Mouse (Mus musculus): Measurements from ENCODE around the gene Inka1.
"Not testable (repeated sequence)": the region's sequence is repeated elsewhere in the genome, so short reads cannot be mapped to it uniquely, and the experiment has no call there.

The Inka1 gene

DNA sequence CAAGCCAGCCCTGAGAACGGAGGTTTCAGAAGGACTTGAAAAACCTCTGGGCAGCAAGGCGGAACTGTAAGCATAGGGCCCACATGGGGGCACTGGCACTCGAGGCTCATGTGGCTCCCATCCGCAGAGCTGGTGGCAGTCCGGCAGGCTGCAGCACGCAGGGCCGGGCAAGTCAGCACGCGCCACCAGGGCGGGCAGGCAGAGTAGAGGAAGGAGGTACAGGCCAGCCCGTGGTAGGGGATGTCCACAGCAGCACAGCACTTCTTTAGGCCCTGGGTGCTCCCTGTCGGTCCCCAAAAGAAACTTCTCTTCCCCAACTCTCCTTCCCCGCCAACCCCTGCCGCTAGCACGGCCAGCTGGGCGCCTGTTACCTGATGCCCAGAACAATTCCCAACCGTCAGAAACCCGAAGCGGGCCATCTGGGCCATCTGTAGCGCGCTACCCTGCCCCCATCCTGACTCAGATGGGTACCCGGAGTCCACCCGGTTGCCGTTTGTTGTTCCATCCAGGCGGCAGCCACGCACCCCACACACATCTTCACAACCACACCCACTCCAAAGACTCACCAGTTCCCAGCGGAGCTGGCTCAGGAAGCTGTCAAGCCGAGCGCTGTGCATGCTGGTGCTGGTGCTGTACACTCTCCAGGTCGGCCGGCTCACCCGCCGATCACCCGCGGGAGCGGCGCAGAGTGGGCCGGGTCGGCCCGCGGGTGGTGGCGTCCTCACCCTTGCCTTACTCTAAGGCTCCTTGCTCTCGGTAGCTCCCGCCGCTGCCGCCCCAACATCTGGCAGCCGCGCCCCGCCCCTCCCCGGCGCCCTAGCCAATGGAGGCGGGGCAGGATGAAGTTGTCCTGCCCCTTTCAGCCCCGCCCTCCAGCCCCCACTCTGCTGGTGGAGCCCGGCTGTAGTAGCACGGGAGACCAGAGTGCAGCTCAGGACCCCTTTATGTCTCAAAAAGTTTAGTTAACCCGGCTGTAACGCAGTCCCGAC is at the start of gene Inka1:
Gene Inka1, minus strand, starts transcription at position 749 of the 989 bp plus-strand sequence.
- peak; percentile 92 for DNase-seq (ENCODE audit: low spot score)

DNA sequence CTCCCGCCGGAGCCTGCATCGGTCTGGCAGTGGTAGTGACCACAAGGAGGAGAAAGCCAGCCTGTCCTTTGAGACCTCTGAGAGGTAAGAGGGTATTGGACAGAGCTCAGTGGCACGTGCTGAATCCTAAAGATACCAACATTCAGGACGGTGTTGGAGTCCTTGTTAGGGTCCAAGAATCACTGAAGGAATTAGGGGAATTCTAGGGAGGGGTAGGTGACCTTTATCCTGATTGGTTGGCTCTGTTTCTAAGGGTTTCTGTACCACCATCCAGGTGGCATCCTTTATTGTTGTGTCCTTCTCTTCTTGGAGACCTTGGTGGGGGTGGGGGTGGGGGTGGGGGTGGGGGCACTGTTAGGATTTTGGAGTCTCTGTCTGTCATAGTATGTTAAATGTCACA is 46.4 kb upstream of the Inka1 start:
- DNase-seq (ENCODE audit: low spot score): no peak

DNA sequence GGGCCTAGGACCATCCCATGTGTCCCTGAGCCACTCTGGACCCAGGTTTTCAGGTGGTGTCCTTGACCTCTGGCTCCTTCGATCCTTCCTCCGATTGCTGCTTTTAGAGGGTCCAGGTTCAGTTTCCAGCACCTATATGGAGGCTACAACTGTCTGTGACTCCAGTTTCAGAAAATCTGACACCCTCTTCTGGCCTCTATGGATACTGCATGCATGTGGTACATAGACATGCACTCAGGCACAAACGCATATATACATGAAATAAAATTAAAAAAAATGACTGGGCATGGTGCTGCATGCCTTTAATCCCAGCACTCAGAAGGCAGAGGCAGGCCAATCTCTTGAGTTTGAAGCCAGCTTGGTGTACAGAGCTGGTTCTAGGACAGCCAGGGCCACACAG is 42.2 kb upstream of the Inka1 start:
- no peak for DNase-seq (ENCODE audit: low spot score)

DNA sequence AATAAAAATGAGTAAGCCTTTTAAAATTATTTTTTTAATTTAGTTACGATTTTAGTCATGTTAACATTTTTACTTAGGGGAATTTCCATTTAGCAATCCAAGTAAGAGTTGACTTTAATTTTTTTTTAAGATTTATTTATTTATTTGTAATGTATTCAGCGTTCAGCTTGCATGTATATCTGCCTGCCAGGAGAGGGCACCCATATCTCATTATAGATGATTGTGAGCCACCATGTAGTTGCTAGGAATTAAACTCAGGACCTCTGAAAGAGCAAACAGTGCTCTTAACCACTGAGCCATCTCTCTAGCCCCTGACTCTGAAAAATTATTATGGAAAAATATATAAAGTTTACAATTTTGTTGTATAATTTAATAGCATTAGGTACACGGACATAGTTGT is 40.9 kb upstream of the Inka1 start:
- no peak for DNase-seq (ENCODE audit: low spot score)

DNA sequence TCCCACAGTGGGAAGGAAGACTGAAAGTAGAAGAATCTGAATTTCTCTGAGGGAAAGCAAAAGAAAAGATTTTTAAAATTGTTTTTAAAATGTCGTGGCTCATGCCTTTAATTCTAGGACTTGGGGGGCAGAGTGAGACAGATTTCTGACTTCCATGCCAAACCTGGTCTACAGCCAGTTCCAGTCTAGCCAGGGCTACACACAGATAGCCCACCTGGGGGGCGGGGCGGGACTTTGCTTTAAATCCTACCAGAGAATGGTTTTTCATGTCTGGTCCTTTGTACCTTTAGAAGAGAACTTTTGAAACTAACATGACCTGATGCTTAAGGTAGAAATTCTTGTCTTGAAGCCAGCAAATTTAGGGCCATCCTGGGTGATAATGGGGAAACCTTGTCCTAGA is 37.5 kb upstream of the Inka1 start:
- no peak for DNase-seq (ENCODE audit: low spot score)

DNA sequence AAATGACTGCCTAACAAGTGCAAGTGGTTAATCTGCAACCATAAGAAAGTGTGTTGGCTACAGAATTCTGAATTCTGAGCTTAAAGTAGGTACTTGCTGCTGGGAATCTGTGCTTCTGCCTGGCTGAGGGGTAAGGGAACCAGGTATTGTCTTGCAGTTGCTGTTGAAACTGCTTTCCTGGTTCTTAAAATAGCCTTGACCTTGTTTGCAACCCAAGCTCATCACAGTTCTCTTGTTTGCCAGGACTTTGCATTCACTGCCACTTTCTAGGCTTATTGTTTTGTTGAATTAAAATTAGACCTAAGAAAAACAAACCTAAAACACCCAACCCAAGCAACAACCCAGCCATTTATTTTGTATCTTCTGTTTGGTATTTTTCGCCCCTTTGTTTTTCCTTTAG is 35.1 kb upstream of the Inka1 start:
- no peak for DNase-seq (ENCODE audit: low spot score)

DNA sequence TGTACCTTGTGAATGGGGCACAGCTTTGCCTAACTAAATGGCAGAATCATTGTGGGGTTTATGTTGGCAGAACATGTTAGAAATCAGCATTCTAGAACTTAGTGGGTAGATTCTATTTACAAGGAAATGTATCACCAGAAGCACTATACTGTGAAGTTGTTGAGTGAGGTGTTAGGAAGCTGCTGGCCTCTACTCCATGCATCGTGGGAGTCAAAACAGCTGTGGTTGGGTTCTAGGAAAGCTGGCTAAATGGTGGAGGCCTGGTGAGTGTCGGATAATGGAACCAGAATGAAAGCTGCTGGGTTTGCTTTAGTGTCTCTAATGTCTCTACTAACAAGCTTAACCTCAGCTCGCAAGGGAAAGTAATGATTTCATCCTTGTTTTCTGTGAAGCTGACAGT is 31.4 kb upstream of the Inka1 start:
- no peak for DNase-seq (ENCODE audit: low spot score)

DNA sequence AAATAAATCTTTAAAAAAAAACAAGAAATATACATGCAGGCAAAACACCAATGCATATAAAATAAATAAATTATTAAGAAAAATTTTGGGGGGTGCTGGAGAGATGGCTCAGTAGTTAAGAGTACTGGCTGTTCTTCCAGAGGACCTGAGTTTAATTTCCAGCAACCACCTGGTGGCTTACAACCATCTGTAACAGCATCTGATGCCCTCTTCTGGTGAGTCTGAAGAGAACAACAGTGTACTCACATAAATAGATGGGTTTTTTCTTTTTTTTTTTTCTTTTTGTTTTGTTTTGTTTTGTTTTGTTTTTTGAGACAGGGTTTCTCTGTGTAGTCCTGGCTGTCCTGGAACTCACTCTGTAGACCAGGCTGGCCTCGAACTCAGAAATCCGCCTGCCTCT is 27.9 kb upstream of the Inka1 start:
- DNase-seq (ENCODE audit: low spot score): not testable (repeated sequence)

DNA sequence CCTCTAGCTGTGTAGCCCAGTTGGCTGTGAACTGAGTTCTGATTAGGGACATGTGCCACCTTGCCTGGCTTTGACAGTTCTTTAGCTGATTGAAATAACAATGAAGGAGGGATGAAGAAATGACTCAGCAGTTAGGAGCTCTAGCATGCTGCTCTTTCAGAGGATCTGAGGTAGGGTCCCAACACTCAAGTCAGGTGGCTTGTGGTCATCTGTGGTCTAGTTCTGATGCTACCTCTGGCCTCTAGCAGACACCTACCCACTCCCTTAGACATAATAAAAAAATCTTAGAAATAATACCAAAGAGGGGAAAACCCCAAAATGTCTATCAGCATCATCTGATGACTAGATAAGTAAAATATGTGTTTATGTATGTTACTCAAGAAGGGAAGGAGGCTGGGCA is 24.7 kb upstream of the Inka1 start:
- DNase-seq (ENCODE audit: low spot score): no peak

DNA sequence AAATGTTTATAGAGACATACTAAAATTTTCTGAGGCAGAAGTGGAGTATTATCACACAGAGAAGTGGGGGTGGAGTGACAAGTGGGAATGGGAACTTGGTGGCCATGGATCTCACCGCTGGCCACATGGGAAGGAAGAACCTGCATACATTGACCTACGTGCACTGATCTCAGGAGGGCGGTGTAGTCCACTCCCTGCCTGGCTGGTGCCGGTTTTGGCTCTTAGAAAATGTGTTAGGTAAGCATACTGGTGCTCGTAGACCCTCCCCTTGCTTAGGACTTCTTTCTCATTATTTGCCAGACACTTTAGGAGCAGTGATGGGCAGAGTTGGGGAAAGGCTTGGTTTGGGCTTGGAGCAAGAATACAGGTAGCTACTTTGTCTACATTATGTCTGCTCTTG is 22.4 kb upstream of the Inka1 start:
- no peak for DNase-seq (ENCODE audit: low spot score)

DNA sequence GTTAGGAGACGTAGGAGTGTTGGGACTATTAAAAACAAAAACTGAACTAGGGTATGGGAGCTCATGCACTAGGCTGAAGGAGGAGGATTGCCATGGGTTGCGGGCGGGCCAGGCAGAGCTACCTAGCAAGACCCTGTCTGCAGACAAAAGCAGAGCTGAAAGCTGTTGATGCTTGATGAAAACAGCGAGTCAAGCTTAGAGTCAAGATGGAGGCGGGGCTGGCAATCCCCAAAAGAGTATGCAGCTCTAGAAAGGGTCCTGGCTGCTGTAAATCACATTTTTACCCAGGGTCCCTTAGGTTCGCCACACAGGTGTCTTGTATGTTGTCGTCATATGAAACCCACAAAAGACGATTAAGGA is 17.8 kb upstream of the Inka1 start:
- peak; percentile 44 for DNase-seq (ENCODE audit: low spot score)

DNA sequence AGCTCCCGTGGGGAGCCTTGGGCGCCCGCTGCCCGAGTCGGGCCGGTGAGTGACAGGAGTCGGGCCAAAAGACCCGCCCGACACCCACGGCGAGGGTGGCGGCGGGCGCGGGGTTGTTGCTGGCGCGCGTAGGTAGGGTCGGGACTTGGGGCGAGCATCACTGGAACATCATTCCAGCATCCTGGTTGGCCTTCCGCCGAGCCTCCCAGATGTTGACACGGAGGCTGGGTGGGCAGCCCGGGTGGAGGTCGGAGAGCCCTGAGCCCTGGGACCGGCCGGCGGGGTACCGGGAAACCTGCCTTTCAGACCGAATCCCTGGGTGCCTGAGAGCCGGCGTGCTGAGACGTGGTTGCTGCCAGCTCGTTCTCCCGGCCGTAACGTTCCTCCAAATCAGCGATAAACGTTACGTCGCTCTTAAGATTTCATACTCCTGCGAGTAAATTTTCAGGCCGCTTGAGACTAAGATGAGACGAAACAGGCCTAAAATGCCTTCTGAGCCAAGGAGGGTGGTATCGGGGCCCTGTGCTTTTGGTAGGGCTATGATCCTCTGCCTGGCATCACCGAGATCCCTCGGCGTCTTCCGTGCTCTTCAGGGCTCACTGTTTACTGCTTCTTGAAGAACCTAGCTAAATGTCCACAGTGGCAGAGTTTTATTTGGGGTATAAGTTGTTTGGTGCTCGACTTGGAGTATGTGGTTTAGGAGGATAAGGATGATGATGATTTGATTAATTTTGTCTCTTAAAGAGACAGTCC is 17.3 kb upstream of the Inka1 start:
- DNase-seq (ENCODE audit: low spot score): peak; percentile 36

DNA sequence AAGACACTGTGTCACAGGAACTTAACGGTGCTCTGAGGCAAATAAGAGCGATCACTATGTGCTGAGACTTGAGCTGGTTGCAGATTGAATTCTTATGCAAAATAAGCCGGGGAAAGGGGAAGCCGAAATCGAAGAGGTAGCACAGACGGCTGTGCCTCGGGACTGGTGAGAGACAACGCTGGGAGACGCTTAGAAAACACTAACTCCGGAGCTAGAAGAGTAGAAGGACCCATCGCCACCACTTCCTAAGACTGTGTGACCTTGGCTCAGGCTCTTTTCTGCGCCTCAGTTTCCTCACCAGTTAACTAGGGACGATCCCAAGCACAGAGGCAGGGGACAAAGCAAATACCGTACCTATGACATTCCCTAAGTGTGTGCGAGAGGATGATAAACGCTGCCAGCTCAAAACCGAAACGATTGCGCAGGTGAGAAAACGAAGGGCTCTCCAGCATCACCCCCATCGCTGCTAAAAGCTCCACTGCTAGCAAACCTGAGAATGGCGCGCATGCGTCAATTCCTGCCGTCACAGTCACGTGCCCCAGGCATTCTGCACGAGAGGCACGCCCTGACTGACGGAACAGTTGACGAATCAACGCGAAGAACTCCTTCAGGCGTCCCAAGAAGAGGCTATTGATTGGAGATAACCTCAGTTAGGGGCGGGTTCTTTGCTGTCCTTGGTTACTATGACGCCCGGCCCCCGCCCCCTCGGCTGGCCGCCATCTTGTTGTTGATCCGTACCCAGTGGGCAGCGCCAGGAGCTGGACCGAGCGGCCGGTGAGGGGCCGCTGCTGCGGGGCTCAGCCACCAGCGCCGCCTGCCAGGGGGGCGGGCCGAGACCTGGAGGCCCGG is 16.5 kb upstream of the Inka1 start, which contains the start of gene Ip6k1:
Gene Ip6k1, plus strand, starts transcription at position 580 of the 849 bp plus-strand sequence.
- peak; percentile 100 for DNase-seq (ENCODE audit: low spot score)

DNA sequence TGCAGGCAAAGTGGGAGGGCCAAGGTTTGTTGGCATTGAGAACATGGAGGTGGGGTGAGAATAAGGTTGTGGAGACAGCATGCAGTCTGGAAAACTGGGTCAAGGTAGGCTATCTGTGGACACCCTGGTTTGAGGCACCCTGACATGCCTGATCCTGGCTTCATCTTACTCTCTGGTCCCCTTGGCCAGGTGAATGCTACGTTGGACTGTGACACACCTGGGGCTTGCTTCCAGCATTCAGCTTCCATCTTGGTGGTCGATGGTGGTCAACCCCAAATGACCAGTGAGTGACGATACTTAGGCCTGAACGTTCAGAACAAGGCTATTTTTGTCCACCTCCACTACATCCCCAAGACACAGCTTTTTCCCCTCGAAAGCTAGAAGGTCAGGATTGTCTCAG is 10.4 kb upstream of the Inka1 start, which contains the start of gene Gm20662:
Gene Gm20662, plus strand, starts transcription at position 301 of the 400 bp plus-strand sequence.
- DNase-seq (ENCODE audit: low spot score): no peak

DNA sequence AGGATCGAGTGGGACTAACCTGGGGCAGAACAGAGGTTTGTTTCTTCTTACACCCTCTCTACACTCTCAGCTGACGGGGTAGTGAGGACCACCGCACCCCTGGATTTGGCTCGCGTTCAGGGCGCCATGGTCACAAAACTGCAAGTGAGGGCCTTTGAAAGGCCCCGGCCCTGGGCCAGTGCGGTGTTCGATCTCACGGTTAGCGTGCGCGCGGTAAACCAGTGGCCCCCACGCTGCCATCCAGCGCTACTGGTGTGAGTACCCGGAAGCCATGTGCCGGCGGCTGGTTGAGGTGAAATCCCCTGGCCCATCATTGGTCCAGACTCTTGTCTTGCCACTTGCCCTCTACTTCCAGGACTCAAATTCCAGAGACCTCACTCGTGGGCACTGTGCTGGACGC is 9.8 kb upstream of the Inka1 start:
- no peak for DNase-seq (ENCODE audit: low spot score)

DNA sequence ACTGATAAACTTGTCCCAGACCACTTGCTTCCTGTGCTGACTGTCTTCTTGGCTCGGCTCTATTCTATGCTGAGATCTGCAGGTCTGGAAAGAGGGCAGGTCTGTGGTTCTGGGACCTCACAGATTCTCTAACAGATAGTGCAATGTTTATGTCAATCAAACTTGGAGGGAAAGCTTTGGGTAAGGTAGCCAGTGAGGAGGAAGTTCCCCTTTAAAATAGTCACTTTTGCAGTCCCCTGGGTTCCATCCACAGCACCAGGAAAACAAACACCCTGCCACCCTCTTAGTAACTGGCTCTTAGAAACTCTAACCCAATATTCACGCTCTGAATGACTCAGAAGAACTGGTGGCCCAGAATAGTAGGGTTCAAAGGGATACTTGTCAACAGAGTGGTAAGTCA is 8.8 kb upstream of the Inka1 start:
- DNase-seq (ENCODE audit: low spot score): no peak

DNA sequence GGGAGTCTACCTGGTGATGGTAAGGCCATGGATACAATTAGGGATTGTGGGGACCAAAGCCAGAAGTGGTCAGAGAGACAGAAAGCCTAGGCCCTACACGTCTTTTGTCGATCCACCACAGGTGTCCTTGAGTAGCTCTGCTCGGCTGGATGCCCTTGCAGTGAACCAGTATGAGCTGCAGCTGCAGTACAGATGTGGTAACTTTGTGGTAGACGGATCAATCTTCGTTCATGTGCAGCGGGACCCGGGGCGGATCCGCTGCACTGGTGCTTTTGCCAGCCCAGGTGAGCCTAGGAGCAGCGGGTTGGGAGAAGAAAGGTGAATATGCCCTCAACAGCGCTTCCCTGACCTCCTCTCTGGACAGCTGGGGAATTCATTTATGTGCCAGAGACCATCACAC is 7.3 kb upstream of the Inka1 start:
- DNase-seq (ENCODE audit: low spot score): no peak

DNA sequence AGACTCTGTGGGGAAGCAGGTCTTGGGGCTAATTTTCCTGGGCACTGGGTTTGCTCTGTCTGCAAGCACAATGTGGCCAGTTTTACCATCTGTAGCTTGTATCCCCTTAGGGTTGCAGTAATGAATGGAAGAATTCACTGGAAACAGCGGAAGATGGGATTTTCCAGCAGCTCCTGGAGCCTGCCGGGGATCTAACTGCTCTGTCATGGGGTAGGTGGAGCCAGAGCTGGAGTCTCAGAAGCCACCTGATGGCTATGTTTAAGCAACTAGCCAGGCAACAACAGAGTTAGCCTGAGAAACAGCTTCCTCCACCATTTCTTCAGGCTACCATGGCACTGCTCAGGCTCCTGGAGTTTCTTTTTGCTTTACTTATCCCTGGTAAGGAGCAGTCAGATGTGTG is 6.5 kb upstream of the Inka1 start, which contains the start of gene Cdhr4:
Gene Cdhr4, plus strand, starts transcription at position 301 of the 400 bp plus-strand sequence.
- DNase-seq (ENCODE audit: low spot score): no peak

DNA sequence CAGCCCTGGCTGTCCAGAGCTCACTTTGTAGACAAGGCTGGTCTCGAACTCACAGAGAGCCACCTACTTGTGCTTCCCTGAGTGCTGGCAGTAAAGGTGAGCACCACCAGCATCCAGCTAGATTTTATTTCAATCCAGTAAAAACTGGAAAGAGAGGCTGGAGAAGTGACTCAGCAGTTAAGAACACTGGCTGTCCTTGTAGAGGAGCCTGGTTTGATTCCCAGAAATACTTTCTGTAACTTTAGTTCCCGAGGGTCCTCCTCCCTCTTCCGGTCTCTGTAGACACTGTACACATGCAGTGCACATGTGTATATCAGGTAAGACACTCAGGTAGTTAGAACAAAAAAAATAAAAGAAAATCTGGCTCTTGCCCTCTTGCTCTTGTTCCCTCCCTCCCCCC is 2.3 kb upstream of the Inka1 start:
- no peak for DNase-seq (ENCODE audit: low spot score)

DNA sequence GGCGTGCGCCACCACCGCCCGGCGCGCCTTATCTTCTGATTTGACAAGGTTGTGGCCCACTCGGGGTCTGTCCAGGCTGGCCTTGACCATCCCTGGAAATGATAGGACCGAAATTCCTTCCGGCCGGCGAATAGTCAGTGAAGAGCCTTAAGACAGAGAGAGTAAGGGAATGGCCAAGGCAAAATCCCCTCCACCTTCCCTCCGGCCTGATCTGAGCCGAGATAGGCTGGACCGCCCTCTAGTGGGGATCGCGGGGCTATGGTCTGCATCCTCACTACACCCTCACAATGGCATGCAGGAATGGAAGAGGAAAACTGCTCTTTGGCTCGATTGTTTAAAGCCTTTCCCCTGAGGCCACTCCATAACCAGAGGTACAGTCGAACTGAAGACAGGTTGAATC is 697 bp upstream of the Inka1 start:
- DNase-seq (ENCODE audit: low spot score): peak; percentile 94

DNA sequence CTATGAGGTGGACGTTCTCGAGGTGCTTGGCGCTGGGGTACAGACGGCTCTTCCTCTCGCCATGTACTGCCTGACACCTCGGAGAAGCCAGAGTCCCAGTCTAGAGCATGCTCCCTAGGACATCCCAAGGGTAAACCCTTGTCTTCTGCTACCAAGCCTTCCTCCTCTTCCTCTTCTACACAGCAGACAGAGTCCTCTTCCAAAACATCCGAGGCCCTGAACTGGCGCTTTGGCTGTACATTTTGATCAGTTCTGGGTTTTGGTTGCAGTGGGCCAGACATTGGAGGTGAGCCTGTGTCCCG is 974 bp downstream of the Inka1 start:
- no peak for DNase-seq (ENCODE audit: low spot score)

DNA sequence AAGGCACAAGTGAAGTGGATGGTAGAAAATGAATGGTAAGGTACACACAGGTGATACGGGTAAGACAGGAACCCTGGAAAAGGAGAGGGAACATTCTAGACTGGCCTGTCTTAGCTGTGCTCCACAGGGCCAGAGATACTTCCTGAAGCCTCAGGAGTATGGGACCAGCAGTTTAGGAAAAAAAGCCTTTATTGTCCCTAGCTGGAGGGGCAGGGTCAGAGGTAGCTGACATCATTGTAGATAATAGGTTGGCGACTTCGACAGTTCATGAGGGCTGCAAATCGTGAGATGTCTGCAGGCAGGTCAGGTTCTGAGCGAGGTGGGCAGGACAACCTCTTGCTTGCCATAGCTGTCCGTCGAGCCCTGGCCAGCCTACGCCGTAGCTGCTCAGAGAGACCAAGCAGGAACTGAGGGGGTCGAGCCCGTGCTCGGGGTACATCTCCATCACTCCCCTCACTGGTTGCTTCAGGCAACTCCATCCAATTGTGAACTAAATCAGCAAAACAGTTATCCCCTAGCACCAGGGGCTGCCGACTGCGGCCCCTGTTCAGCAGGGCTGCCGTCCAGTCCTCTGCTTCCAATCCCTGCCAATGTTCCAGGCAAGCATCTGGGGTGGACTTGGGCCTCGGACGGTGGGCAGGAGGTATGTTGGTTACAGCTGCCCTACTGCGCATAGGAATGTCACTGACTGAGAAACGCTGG is 1.5 kb downstream of the Inka1 start:
- DNase-seq (ENCODE audit: low spot score): peak; percentile 18
